19 mouse cellular contexts compared by ENCODE assay signal in genomic region chr11:103638790-103639189, GRCm38 (mm10). TPM values are rescaled to one million over a fixed set of nuclear protein-coding genes. Genes with fewer than 3 reads are reported as not detected.
DNase-seq lines count a peak whose midpoint lies in the region; ATAC-seq lines count a peak whose summit lies in the region.
"Had no signal": no experiment of that assay in that cellular context is flagged by ENCODE, and none has a peak within 500 bp of the region (broad histone marks: within the 10 kb centered on the region; RNA-seq: fewer than 3 reads in every experiment).

Lyzl6 (minus strand) TSS chr11:103638890.

- no peaks in the 10 kb centered on the region for H3K4me1 ChIP-seq in forebrain, embryonic 11.5 days (replicated peaks; ENCODE audit: control insufficient read depth, insufficient read depth, low read length)
- no peaks in the 10 kb centered on the region for H3K4me1 ChIP-seq in forebrain, embryonic 16.5 days (replicated peaks; ENCODE audit: control insufficient read depth, insufficient read depth, low read length)
- no peaks in the 10 kb centered on the region for H3K4me1 ChIP-seq in midbrain, embryonic 11.5 days (ENCODE audit: control insufficient read depth, insufficient read depth, low read length)
- H3K4me1 ChIP-seq in midbrain, embryonic 13.5 days (replicated peaks), result peaks cover 5% of the 10 kb centered on the region; the same call in 1 of the 2 replicates
- no peaks in the 10 kb centered on the region for H3K4me1 ChIP-seq in hindbrain, embryonic 16.5 days (ENCODE audit: control insufficient read depth, insufficient read depth, low read depth, low read length)
- H3K4me1 ChIP-seq in neural tube, embryonic 13.5 days (replicated peaks), result no peaks in the 10 kb centered on the region
- H3K4me1 ChIP-seq: liver, embryonic 15.5 days; stomach, embryonic 15.5 days had no signal

- no peak within 1 kb of the TSS for H3K4me3 ChIP-seq in forebrain, embryonic 11.5 days (ENCODE audit: low read depth, low read length)
- H3K4me3 ChIP-seq in forebrain, embryonic 16.5 days (replicated peaks; ENCODE audit: low read length), result no peak within 1 kb of the TSS
- H3K4me3 ChIP-seq in midbrain, embryonic 11.5 days (ENCODE audit: low read depth, low read length), result no peak within 1 kb of the TSS
- H3K4me3 ChIP-seq in midbrain, embryonic 13.5 days (replicated peaks), result no peak within 1 kb of the TSS
- no peak within 1 kb of the TSS for H3K4me3 ChIP-seq in hindbrain, embryonic 16.5 days (ENCODE audit: low read length)
- H3K4me3 ChIP-seq in neural tube, embryonic 13.5 days, result no peak within 1 kb of the TSS
- H3K4me3 ChIP-seq: liver, embryonic 15.5 days; stomach, embryonic 15.5 days had no signal

- no peak within 1 kb of the TSS for H3K9ac ChIP-seq in forebrain, embryonic 11.5 days (ENCODE audit: low read length)
- no peak within 1 kb of the TSS for H3K9ac ChIP-seq in forebrain, embryonic 16.5 days (replicated peaks; ENCODE audit: low read depth, low read length)
- no peak within 1 kb of the TSS for H3K9ac ChIP-seq in midbrain, embryonic 11.5 days (ENCODE audit: low read length)
- no peak within 1 kb of the TSS for H3K9ac ChIP-seq in midbrain, embryonic 13.5 days (replicated peaks)
- H3K9ac ChIP-seq in hindbrain, embryonic 16.5 days (ENCODE audit: low read depth, low read length), result no peak within 1 kb of the TSS
- no peak within 1 kb of the TSS for H3K9ac ChIP-seq in neural tube, embryonic 13.5 days
- H3K9ac ChIP-seq: liver, embryonic 15.5 days; stomach, embryonic 15.5 days had no signal

- no peak for ATAC-seq in forebrain, embryonic 11.5 days (replicated peaks; ENCODE audit: low FRiP score)
- no peak for ATAC-seq in forebrain, embryonic 16.5 days
- ATAC-seq in midbrain, embryonic 11.5 days (ENCODE audit: low FRiP score), result no peak
- no peak for ATAC-seq in midbrain, embryonic 13.5 days
- no peak for ATAC-seq in hindbrain, embryonic 16.5 days
- ATAC-seq in neural tube, embryonic 13.5 days (ENCODE audit: low read depth), result no peak
- ATAC-seq: activated CD4-positive, CD25-positive, alpha-beta regulatory T cell, adult 4 months; intestine, postnatal 0 days had no signal

- H3K27me3 ChIP-seq in forebrain, embryonic 11.5 days (ENCODE audit: control insufficient read depth, insufficient read depth, low read length), result peaks cover 6% of the 10 kb centered on the region; the same call in 1 of the 2 replicates
- H3K27me3 ChIP-seq in forebrain, embryonic 16.5 days (replicated peaks; ENCODE audit: control insufficient read depth, insufficient read depth, low read length), result peaks cover 20% of the 10 kb centered on the region; the same call in 1 of the 2 replicates
- no peaks in the 10 kb centered on the region; the same call in 1 of the 2 replicates for H3K27me3 ChIP-seq in midbrain, embryonic 11.5 days (ENCODE audit: control insufficient read depth, insufficient read depth, low read length)
- H3K27me3 ChIP-seq in midbrain, embryonic 13.5 days, result peaks cover 32% of the 10 kb centered on the region
- H3K27me3 ChIP-seq in hindbrain, embryonic 16.5 days (replicated peaks; ENCODE audit: control insufficient read depth, insufficient read depth, low read length), result no peaks in the 10 kb centered on the region; the same call in 1 of the 2 replicates
- H3K27me3 ChIP-seq in neural tube, embryonic 13.5 days, result peaks cover 24% of the 10 kb centered on the region
- H3K27me3 ChIP-seq: stomach, embryonic 15.5 days had no signal

- no peak for DNase-seq in forebrain, embryonic 11.5 days (ENCODE audit: low spot score)
- peak; percentile 61 for DNase-seq in midbrain, embryonic 11.5 days (ENCODE audit: low spot score, missing footprints)
- no peak for DNase-seq in layer of hippocampus, adult 11-12 months (ENCODE audit: low spot score)
- no peak for DNase-seq in left cerebral cortex, postnatal 10 days (ENCODE audit: extremely low spot score in 1 of 2, low spot score in 2 of 2)

- 80% methylated on average over 3 of the region's 3 CpGs for WGBS in forebrain, embryonic 11.5 days
- WGBS in forebrain, embryonic 16.5 days, result 78% methylated on average over 3 of the region's 3 CpGs
- 78% methylated on average over 3 of the region's 3 CpGs for WGBS in midbrain, embryonic 11.5 days
- WGBS in midbrain, embryonic 13.5 days, result 75% methylated on average over 3 of the region's 3 CpGs
- WGBS in hindbrain, embryonic 16.5 days, result 87% methylated on average over 3 of the region's 3 CpGs
- 82% methylated on average over 3 of the region's 3 CpGs for WGBS in neural tube, embryonic 13.5 days

- no peaks in the 10 kb centered on the region for H3K36me3 ChIP-seq in forebrain, embryonic 11.5 days (ENCODE audit: control insufficient read depth, insufficient read depth, low read length)
- H3K36me3 ChIP-seq in forebrain, embryonic 16.5 days (ENCODE audit: control insufficient read depth, insufficient read depth), result no peaks in the 10 kb centered on the region
- H3K36me3 ChIP-seq in midbrain, embryonic 11.5 days (ENCODE audit: control insufficient read depth, insufficient read depth, low read length), result no peaks in the 10 kb centered on the region
- no peaks in the 10 kb centered on the region for H3K36me3 ChIP-seq in midbrain, embryonic 13.5 days
- no peaks in the 10 kb centered on the region for H3K36me3 ChIP-seq in hindbrain, embryonic 16.5 days (ENCODE audit: control insufficient read depth, insufficient read depth, low read length)
- no peaks in the 10 kb centered on the region for H3K36me3 ChIP-seq in neural tube, embryonic 13.5 days
- H3K36me3 ChIP-seq: liver, embryonic 15.5 days; stomach, embryonic 15.5 days had no signal

- intact Hi-C loops in left cerebral cortex, postnatal 10 days (cut with DNase I), result loop anchor here (5.0 kb wide), 1 partner anchor 119 kb away; no protein-coding TSS in a partner anchor

- H3K4me2 ChIP-seq in forebrain, embryonic 11.5 days (ENCODE audit: low read depth, low read length, severe bottlenecking), result peak within 1 kb of the TSS; percentile 16; the same call in 1 of the 2 replicates
- H3K4me2 ChIP-seq in forebrain, embryonic 16.5 days (ENCODE audit: low read length), result no peak within 1 kb of the TSS
- H3K4me2 ChIP-seq in midbrain, embryonic 11.5 days, result peak within 1 kb of the TSS; percentile 27; the same call in 1 of the 2 replicates
- no peak within 1 kb of the TSS for H3K4me2 ChIP-seq in midbrain, embryonic 13.5 days (replicated peaks)
- peak within 1 kb of the TSS; percentile 41 for H3K4me2 ChIP-seq in hindbrain, embryonic 16.5 days (ENCODE audit: low read length)
- 0 out of 2 replicates have a peak within 1 kb of the TSS, but pooled peaks have one; percentile 16 for H3K4me2 ChIP-seq in neural tube, embryonic 13.5 days
- H3K4me2 ChIP-seq: liver, embryonic 15.5 days; stomach, embryonic 15.5 days had no signal

- no peak within 1 kb of the TSS for H3K27ac ChIP-seq in forebrain, embryonic 11.5 days (ENCODE audit: low read depth, low read length)
- no peak within 1 kb of the TSS for H3K27ac ChIP-seq in forebrain, embryonic 16.5 days (ENCODE audit: low read length)
- no peak within 1 kb of the TSS for H3K27ac ChIP-seq in midbrain, embryonic 11.5 days (ENCODE audit: low read depth, low read length)
- no peak within 1 kb of the TSS for H3K27ac ChIP-seq in midbrain, embryonic 13.5 days
- H3K27ac ChIP-seq in hindbrain, embryonic 16.5 days (ENCODE audit: low read depth, low read length), result no peak within 1 kb of the TSS
- H3K27ac ChIP-seq in neural tube, embryonic 13.5 days (replicated peaks), result no peak within 1 kb of the TSS
- H3K27ac ChIP-seq: liver, embryonic 15.5 days; stomach, embryonic 15.5 days had no signal

- no peaks in the 10 kb centered on the region for H3K9me3 ChIP-seq in forebrain, embryonic 11.5 days (ENCODE audit: control insufficient read depth, low read length)
- H3K9me3 ChIP-seq in forebrain, embryonic 16.5 days (ENCODE audit: control insufficient read depth, low read length), result no peaks in the 10 kb centered on the region
- H3K9me3 ChIP-seq in midbrain, embryonic 11.5 days (ENCODE audit: control insufficient read depth, low read length), result no peaks in the 10 kb centered on the region
- no peaks in the 10 kb centered on the region for H3K9me3 ChIP-seq in midbrain, embryonic 13.5 days
- no peaks in the 10 kb centered on the region for H3K9me3 ChIP-seq in hindbrain, embryonic 16.5 days (ENCODE audit: control insufficient read depth, low read length)
- H3K9me3 ChIP-seq in neural tube, embryonic 13.5 days, result no peaks in the 10 kb centered on the region
- H3K9me3 ChIP-seq: liver, embryonic 15.5 days; stomach, embryonic 15.5 days had no signal

RNA-seq across cellular contexts. Expression of gene Lyzl6, which starts in this region (rescaled TPM):
- polyA plus RNA-seq in forebrain, embryonic 11.5 days (2014; fragmentation: Nextera tagmentation; extraction: Ambion mirVana), result not detected in 2 replicates
- not detected in 2 replicates for polyA plus RNA-seq in forebrain, embryonic 16.5 days (2015; fragmentation: Nextera tagmentation; extraction: Ambion mirVana)
- polyA plus RNA-seq in midbrain, embryonic 11.5 days (2014; fragmentation: Nextera tagmentation; extraction: Ambion mirVana), result not detected in 2 replicates
- not detected in 2 replicates for polyA plus RNA-seq in midbrain, embryonic 13.5 days (2015; fragmentation: Nextera tagmentation; extraction: Ambion mirVana)
- polyA plus RNA-seq in hindbrain, embryonic 16.5 days (2015; fragmentation: Nextera tagmentation; extraction: Ambion mirVana), result not detected in 2 replicates
- not detected in 2 replicates for polyA plus RNA-seq in neural tube, embryonic 13.5 days (2015; fragmentation: Nextera tagmentation; extraction: Ambion mirVana)
- not detected for total RNA-seq in left cerebral cortex, postnatal 10 days (2021)
- total RNA-seq: adrenal gland, postnatal 36 days; granulocyte monocyte progenitor cell, adult 5-6 weeks; heart, postnatal 14 days; layer of hippocampus, postnatal 10 days; neutrophil, adult 5-6 weeks had no signal
- polyA plus RNA-seq: activated CD4-positive, CD25-positive, alpha-beta regulatory T cell, adult 4 months; intestine, postnatal 0 days; limb, embryonic 11.5 days; liver, embryonic 15.5 days; small intestine, adult 2 months; stomach, embryonic 15.5 days had no signal

Comparison
In these comparisons a context has a peak if more than half of its experiments do, and no peak if none do; other contexts are left out.
1. H3K4me2 ChIP-seq: peak in forebrain, embryonic 11.5 days (single experiment), hindbrain, embryonic 16.5 days (single experiment) and neural tube, embryonic 13.5 days (single experiment); none in forebrain, embryonic 16.5 days (single experiment) and midbrain, embryonic 13.5 days (single experiment).
2. Peak in DNase-seq and H3K4me2 ChIP-seq in midbrain, embryonic 11.5 days; RNA of the gene not detected or under 1 TPM.